Comparison of ENCODE assay signal across 7 mouse cellular contexts in genomic region chr8:125898899-125899298, GRCm38 (mm10). TPM values are rescaled to one million over a fixed set of nuclear protein-coding genes. Genes with fewer than 3 reads are reported as not detected.
DNase-seq lines count a peak whose midpoint lies in the region; TF ChIP-seq lines count a peak whose summit lies in the region.

No protein-coding gene starts in this region.

- H3K4me1 ChIP-seq in spleen, adult 2 months (ENCODE audit: control insufficient read depth, insufficient read depth, insufficient read length) = no peaks in the 10 kb centered on the region; the same call in 1 of the 2 replicates
- peaks cover 21% of the 10 kb centered on the region for H3K4me1 ChIP-seq in embryonic facial prominence, embryonic 10.5 days

- WGBS in spleen, adult 2 months = 0% methylated on average over 6 of the region's 6 CpGs
- under 1% methylated on average over 6 of the region's 6 CpGs for WGBS in embryonic facial prominence, embryonic 10.5 days

- TF ChIP-seq CTCF in spleen, adult 2 months (IDR thresholded peaks at IDR 0.05; ENCODE audit: extremely low read depth, insufficient read depth, insufficient read length, insufficient replicate concordance) = peak; percentile 29; the same call in 1 of the 2 replicates

- TF ChIP-seq POLR2A in spleen, adult 2 months (IDR thresholded peaks at IDR 0.05; ENCODE audit: low read depth, low read length) = no peak

- DNase-seq in spleen, adult 2 months (ENCODE audit: low read depth in 1 of 2, low spot score in 2 of 2) = peak in 1 of 2 experiments; percentile 7
- DNase-seq in spleen, adult 12 weeks (ENCODE audit: low spot score) = no peak
- peak; percentile 59 to 72 for DNase-seq in adrenal gland, postnatal 36 days
- peak; percentile 71 for DNase-seq in embryonic facial prominence, embryonic 10.5 days (ENCODE audit: low spot score)
- DNase-seq in induced T-regulatory cell, adult 2 months (ENCODE audit: low read depth) = peak; percentile 61
- peak; percentile 62 for DNase-seq in lung, postnatal 10 days
- DNase-seq in right cerebral cortex, adult 2 months (ENCODE audit: low spot score in 2 of 2) = peak; percentile 71 to 75

- H3K36me3 ChIP-seq in spleen, adult 2 months (ENCODE audit: control insufficient read depth, insufficient read depth, low read length) = no peaks in the 10 kb centered on the region
- H3K36me3 ChIP-seq in embryonic facial prominence, embryonic 10.5 days (replicated peaks) = no peaks in the 10 kb centered on the region

- H3K27ac ChIP-seq in spleen, adult 2 months (ENCODE audit: insufficient read depth, low read length) = no peak overlapping the region
- H3K27ac ChIP-seq in embryonic facial prominence, embryonic 10.5 days (replicated peaks) = no peak overlapping the region

- peaks cover 6% of the 10 kb centered on the region for H3K27me3 ChIP-seq in spleen, adult 2 months (ENCODE audit: control insufficient read depth, insufficient read depth, low read length)
- peaks cover 48% of the 10 kb centered on the region for H3K27me3 ChIP-seq in embryonic facial prominence, embryonic 10.5 days (replicated peaks; ENCODE audit: low read depth, poor library complexity, severe bottlenecking)

- no peaks in the 10 kb centered on the region for H3K9me3 ChIP-seq in embryonic facial prominence, embryonic 10.5 days

- H3K4me3 ChIP-seq in spleen, adult 2 months (ENCODE audit: extremely low read depth, insufficient read depth, insufficient read length) = no peak overlapping the region
- H3K4me3 ChIP-seq in embryonic facial prominence, embryonic 10.5 days = no peak overlapping the region

RNA-seq across cellular contexts. Expression of gene Pcnx2, which starts 0.8 kb away (rescaled TPM):
- 0.20 and 0.36 TPM in 2 replicates for polyA plus RNA-seq in spleen, adult 2 months (2012; rRNA removed)
- total RNA-seq in adrenal gland, postnatal 36 days (2021) = under 1 TPM; 0.33 to 0.43 TPM
- 0.10 and 0.15 TPM in 2 replicates for polyA plus RNA-seq in embryonic facial prominence, embryonic 10.5 days (2016; fragmentation: Nextera tagmentation; extraction: Ambion mirVana)

RNA-seq across cellular contexts. Expression of gene Map3k21, which starts 11.4 kb away (rescaled TPM):
- 0.02 and 0.06 TPM in 2 replicates for polyA plus RNA-seq in spleen, adult 2 months (2012; rRNA removed)
- total RNA-seq in adrenal gland, postnatal 36 days (2021) = 1 to 10 TPM in 1 of 2 experiments, under 1 TPM in 1; 0.70 to 2.7 TPM
- 0.04 and 0.06 TPM in 2 replicates for polyA plus RNA-seq in embryonic facial prominence, embryonic 10.5 days (2016; fragmentation: Nextera tagmentation; extraction: Ambion mirVana)
